Mouse (Mus musculus) MEL (cell line): ENCODE data around the gene Prpf8. TPM values are rescaled to one million over a fixed set of nuclear protein-coding genes. Genes with fewer than 3 reads are reported as not detected.
"Not testable (repeated sequence)": the region's sequence is repeated elsewhere in the genome, so short reads cannot be mapped to it uniquely, and the experiment has no call there.

Experiments used
- DNase-seq: peaks from one replicate; pipeline ENCODE4 v3.0.0; 2011; ENCODE audit warnings: low read depth, low spot score
- H3K27ac ChIP-seq: 2 replicates; pipeline ENCODE4 v1.5.1; 2012; ENCODE audit warnings: low read depth, mild to moderate bottlenecking, control low read depth, low read length, moderate library complexity; ENCODE audit not compliant: control insufficient read depth
- H3K27me3 ChIP-seq, 2 experiments: fragments of 150-350 bp in 1 of 2; sonication (generic) in 1 of 2; 2 replicates each; pipeline ENCODE4 v1.6.1; 2012; ENCODE audit warnings: low read length in 2 of 2, mild to moderate bottlenecking in 2 of 2, improper control_type of control experiment in 1 of 2, moderate library complexity in 1 of 2; ENCODE audit not compliant: insufficient read depth in 2 of 2, control insufficient read depth in 1 of 2
- H3K36me3 ChIP-seq, 2 experiments: 2 replicates each; pipeline ENCODE4 v1.6.1; 2012 to 2014; ENCODE audit warnings: low read length in 2 of 2, improper control_type of control experiment in 1 of 2, inconsistent platforms in 1 of 2, mild to moderate bottlenecking in 1 of 2; ENCODE audit not compliant: insufficient read depth in 2 of 2, control insufficient read depth in 1 of 2
- H3K4me1 ChIP-seq, 2 experiments: fragments of 150-350 bp in 1 of 2; sonication (generic) in 1 of 2; 2 replicates each; pipeline ENCODE4 v1.6.1; 2012; ENCODE audit warnings: low read length in 2 of 2, improper control_type of control experiment in 1 of 2, mild to moderate bottlenecking in 1 of 2; ENCODE audit not compliant: insufficient read depth in 2 of 2, control insufficient read depth in 1 of 2
- H3K4me3 ChIP-seq, 2 experiments: fragments of 150-350 bp in 1 of 2; sonication (generic) in 1 of 2; 2 replicates each; pipeline ENCODE4 v1.5.1; 2012; ENCODE audit warnings: low read depth in 2 of 2, low read length in 2 of 2, mild to moderate bottlenecking in 2 of 2, moderate library complexity in 2 of 2, control low read depth in 1 of 2, improper control_type of control experiment in 1 of 2; ENCODE audit not compliant: control insufficient read depth in 1 of 2, insufficient read depth in 1 of 2
- H3K79me2 ChIP-seq: 2 replicates; pipeline ENCODE4 v1.6.1; 2012; ENCODE audit warnings: mild to moderate bottlenecking, low read length, moderate library complexity; ENCODE audit not compliant: control insufficient read depth, poor library complexity, insufficient read depth
- H3K9ac ChIP-seq: 2 replicates; pipeline ENCODE4 v1.6.1; 2012; ENCODE audit warnings: low read depth, mild to moderate bottlenecking, control low read depth, low read length, moderate library complexity; ENCODE audit not compliant: control insufficient read depth, poor library complexity, severe bottlenecking
- H3K9me3 ChIP-seq: fragments of 150-350 bp; sonication (generic); replicated peaks from 2 replicates; pipeline ENCODE4 v1.6.1; 2012; ENCODE audit warnings: mild to moderate bottlenecking, low read length, improper control_type of control experiment, moderate library complexity; ENCODE audit not compliant: insufficient read depth
- BHLHE40 ChIP-seq: IDR thresholded peaks from 2 replicates; pipeline ENCODE4 v1.6.1; 2012; ENCODE audit warnings: low read depth, mild to moderate bottlenecking, inconsistent platforms, low read length, improper control_type of control experiment, borderline replicate concordance
- CHD1 ChIP-seq: IDR thresholded peaks from 2 replicates; pipeline ENCODE4 v1.6.1; 2012; ENCODE audit warnings: low read depth, mild to moderate bottlenecking, inconsistent platforms, low read length, improper control_type of control experiment
- CHD2 ChIP-seq: IDR thresholded peaks from 2 replicates; pipeline ENCODE4 v1.6.1; 2011; ENCODE audit warnings: low read length, improper control_type of control experiment
- CTCF ChIP-seq, 3 experiments: IDR thresholded peaks in 2 of 3; conservative IDR thresholded peaks in 1 of 3; 2 replicates each; pipeline ENCODE4 v1.5.1; 2011 to 2012; ENCODE audit warnings: low read length in 3 of 3, low read depth in 2 of 3, mild to moderate bottlenecking in 2 of 3, improper control_type of control experiment in 1 of 3, inconsistent platforms in 1 of 3, mixed read lengths in 1 of 3, moderate library complexity in 1 of 3; ENCODE audit not compliant: control insufficient read depth in 1 of 3, insufficient read depth in 1 of 3, poor library complexity in 1 of 3, severe bottlenecking in 1 of 3
- E2F4 ChIP-seq: IDR thresholded peaks from 2 replicates; pipeline ENCODE4 v1.6.1; 2011; ENCODE audit warnings: low read depth, low read length, improper control_type of control experiment, borderline replicate concordance
- ELF1 ChIP-seq: IDR thresholded peaks from 2 replicates; pipeline ENCODE4 v1.6.1; 2014; ENCODE audit warnings: low read depth, mild to moderate bottlenecking, inconsistent platforms, low read length, improper control_type of control experiment, moderate library complexity
- ETS1 ChIP-seq: IDR thresholded peaks from 2 replicates; pipeline ENCODE4 v1.6.1; 2012; ENCODE audit warnings: low read depth, mild to moderate bottlenecking, inconsistent platforms, low read length, improper control_type of control experiment, moderate library complexity
- GABPA ChIP-seq: IDR thresholded peaks from 2 replicates; pipeline ENCODE4 v1.6.1; 2012; ENCODE audit warnings: low read depth, mild to moderate bottlenecking, inconsistent platforms, low read length, improper control_type of control experiment, moderate library complexity
- GATA1 ChIP-seq: IDR thresholded peaks from 2 replicates; pipeline ENCODE4 v1.6.1; 2011; ENCODE audit warnings: low read depth, low read length, improper control_type of control experiment
- MAZ ChIP-seq: IDR thresholded peaks from 2 replicates; pipeline ENCODE4 v1.6.1; 2012; ENCODE audit warnings: low read depth, mild to moderate bottlenecking, inconsistent platforms, low read length, improper control_type of control experiment
- MYB ChIP-seq: IDR thresholded peaks from 2 replicates; pipeline ENCODE4 v1.6.1; 2011; ENCODE audit warnings: mild to moderate bottlenecking, low read depth, low read length, improper control_type of control experiment
- NELFE ChIP-seq: IDR thresholded peaks from 2 replicates; pipeline ENCODE4 v1.6.1; 2011; ENCODE audit warnings: low read depth, low read length, improper control_type of control experiment
- NRF1 ChIP-seq: IDR thresholded peaks from 2 replicates; pipeline ENCODE4 v1.6.1; 2014; ENCODE audit warnings: low read depth, mild to moderate bottlenecking, inconsistent platforms, low read length, improper control_type of control experiment, moderate library complexity; ENCODE audit not compliant: poor library complexity, insufficient read depth, severe bottlenecking
- POLR2AphosphoS2 ChIP-seq: IDR thresholded peaks from 2 replicates; pipeline ENCODE4 v1.6.1; 2011; ENCODE audit warnings: low read length, improper control_type of control experiment
- POLR2AphosphoS5 ChIP-seq: IDR thresholded peaks from 2 replicates; pipeline ENCODE4 v1.6.1; 2012; ENCODE audit warnings: low read depth, borderline replicate concordance, mild to moderate bottlenecking, inconsistent platforms, low read length, moderate library complexity, mixed read lengths
- SIN3A ChIP-seq: IDR thresholded peaks from 2 replicates; pipeline ENCODE4 v1.6.1; 2012; ENCODE audit warnings: low read length, improper control_type of control experiment, inconsistent platforms
- SMC3 ChIP-seq: IDR thresholded peaks from 2 replicates; pipeline ENCODE4 v1.6.1; 2011; ENCODE audit warnings: low read depth, low read length, improper control_type of control experiment
- TAL1 ChIP-seq: IDR thresholded peaks from 2 replicates; pipeline ENCODE4 v1.6.1; 2012; ENCODE audit warnings: mild to moderate bottlenecking, inconsistent platforms, low read length, moderate library complexity, mixed read lengths
- TBP ChIP-seq: IDR thresholded peaks from 2 replicates; pipeline ENCODE4 v1.8.0; 2011; ENCODE audit warnings: low read depth, low read length, improper control_type of control experiment
- USF1 ChIP-seq: IDR thresholded peaks from 2 replicates; pipeline ENCODE4 v1.6.1; 2014; ENCODE audit warnings: low read depth, mild to moderate bottlenecking, inconsistent platforms, low read length, improper control_type of control experiment, moderate library complexity
- USF2 ChIP-seq, 2 experiments: IDR thresholded peaks; 2 replicates each; pipeline ENCODE4 v1.6.1; 2011 to 2012; ENCODE audit warnings: improper control_type of control experiment in 2 of 2, low read length in 2 of 2, borderline replicate concordance in 1 of 2, inconsistent platforms in 1 of 2, low read depth in 1 of 2, mild to moderate bottlenecking in 1 of 2; ENCODE audit not compliant: insufficient read depth in 1 of 2
- ZKSCAN1 ChIP-seq: IDR thresholded peaks from 2 replicates; pipeline ENCODE4 v1.6.1; 2012; ENCODE audit warnings: low read depth, mild to moderate bottlenecking, inconsistent platforms, low read length, improper control_type of control experiment, moderate library complexity
- ZNF384 ChIP-seq: IDR thresholded peaks from 2 replicates; pipeline ENCODE4 v1.6.1; 2012; ENCODE audit warnings: low read depth, mild to moderate bottlenecking, inconsistent platforms, low read length, improper control_type of control experiment
- polyA plus RNA-seq, 2 experiments: library from polyadenylated mRNA; stranded (reverse) in 1 of 2; unstranded in 1 of 2; fragments of >175 nt in 1 of 2; fragments of >200 nt in 1 of 2; gene quantifications; 2 replicates each; pipeline versions ENCODE4 v1.2.1 to v1.2.4; 2012; ENCODE audit warnings: low replicate concordance in 2 of 2, low read depth in 1 of 2; ENCODE audit not compliant: insufficient read length in 2 of 2, insufficient read depth in 1 of 2, missing spikeins in 1 of 2
- total RNA-seq: library from RNA; depleted of rRNA; stranded (reverse); fragments of 300-350 nt; gene quantifications from 2 replicates; pipeline ENCODE4 v1.2.3, GENCODE M21; 2012

The Prpf8 gene
- total and polyA plus RNA-seq, 3 experiments, result 214 to 644 (median 276) TPM

- no peaks in the 10 kb centered on the region for H3K9me3 ChIP-seq
- no peaks in the 10 kb centered on the region for H3K27me3 ChIP-seq
- peak overlapping the region; percentile 63 for H3K9ac ChIP-seq
- TF ChIP-seq ZKSCAN1, result no peak
- TF ChIP-seq POLR2AphosphoS5, result no peak
- no peak for TF ChIP-seq MAZ
- TF ChIP-seq CTCF (IDR thresholded peaks at IDR 0.05 in 2 of 3, conservative IDR thresholded peaks at IDR 0.05 in 1 of 3; ENCODE audit: control insufficient read depth in 1 of 3, insufficient read depth in 1 of 3, low read depth in 2 of 3, low read length in 3 of 3, poor library complexity in 1 of 3, severe bottlenecking in 1 of 3), result no peak
- H3K79me2 ChIP-seq, result no peaks in the 10 kb centered on the region; the same call in 1 of the 2 replicates
- H3K27ac ChIP-seq, result peak overlapping the region; percentile 20
- DNase-seq, result no peak
- peaks cover 0 to 34% of the 10 kb centered on the region in 2 experiments; a peak in 2 of 4 replicates for H3K36me3 ChIP-seq
- H3K4me1 ChIP-seq, result peaks cover 14 to 50% of the 10 kb centered on the region in 2 experiments
- peak overlapping the region; percentile 32 to 39 for H3K4me3 ChIP-seq
Observed at GRCm38 (mm10) chr11:75455041-75455736, 31.4 kb upstream of the Prpf8 start.

GRCm38 (mm10) chr11:75455971-75456370 lies 30.6 kb upstream of the Prpf8 start:
- H3K27me3 ChIP-seq, H3K9me3 ChIP-seq, H3K27ac ChIP-seq, DNase-seq, H3K9ac ChIP-seq, H3K4me3 ChIP-seq, H3K79me2 ChIP-seq: not testable (repeated sequence)
- Histone ChIP-seq H3K4me1 (peaks cover 14 to 42% of the 10 kb centered on the region in 2 experiments), H3K36me3 (peaks cover 0 to 29% of the 10 kb centered on the region in 2 experiments; a peak in 2 of 4 replicates)
- 0 out of 2 replicates have a peak, but pooled peaks have one; percentile 54 for TF ChIP-seq TBP

- Histone ChIP-seq H3K36me3 (peaks cover 0 to 29% of the 10 kb centered on the region in 2 experiments; a peak in 2 of 4 replicates), H3K9me3 (no peaks in the 10 kb centered on the region), H3K27me3 (no peaks in the 10 kb centered on the region), H3K9ac (no peak overlapping the region), H3K4me3 (no peak overlapping the region), H3K4me1 (peaks cover 14 to 41% of the 10 kb centered on the region in 2 experiments), H3K27ac (peak overlapping the region; percentile 20; the same call in 1 of the 2 replicates), H3K79me2 (peaks cover 3% of the 10 kb centered on the region; the same call in 1 of the 2 replicates)
- DNase-seq, result peak; percentile 52
- peak; percentile 53; the same call in 1 of the 2 replicates for TF ChIP-seq SIN3A
- TF ChIP-seq GABPA, result no peak
- TF ChIP-seq USF1, result peak; percentile 91
- no peak for TF ChIP-seq CHD2
- TF ChIP-seq USF2 (IDR thresholded peaks at IDR 0.05; ENCODE audit: borderline replicate concordance in 1 of 2, insufficient read depth in 1 of 2, low read depth in 1 of 2, low read length in 2 of 2), result peak in 1 of 2 experiments; percentile 63; a peak in 1 of 4 replicates
- TF ChIP-seq GATA1, result no peak
- peak; percentile 86 for TF ChIP-seq ETS1
- no peak for TF ChIP-seq CTCF (IDR thresholded peaks at IDR 0.05 in 2 of 3, conservative IDR thresholded peaks at IDR 0.05 in 1 of 3; ENCODE audit: control insufficient read depth in 1 of 3, insufficient read depth in 1 of 3, low read depth in 2 of 3, low read length in 3 of 3, poor library complexity in 1 of 3, severe bottlenecking in 1 of 3)
- no peak for TF ChIP-seq NELFE
- TF ChIP-seq POLR2AphosphoS2, result no peak
- TF ChIP-seq SMC3, result no peak; the same call in 1 of the 2 replicates
- TF ChIP-seq BHLHE40, result peak; percentile 54; the same call in 1 of the 2 replicates
- no peak for TF ChIP-seq NRF1
- TF ChIP-seq ELF1, result no peak
- 0 out of 2 replicates have a peak, but pooled peaks have one; percentile 6 for TF ChIP-seq MYB
- TF ChIP-seq ZNF384, result no peak
- TF ChIP-seq MAZ, result no peak
- TF ChIP-seq TAL1, result no peak
- no peak for TF ChIP-seq E2F4
- TF ChIP-seq CHD1, result no peak
Observed at GRCm38 (mm10) chr11:75456440-75456871, 30.2 kb upstream of the Prpf8 start.
